In the genomic region with DNA sequence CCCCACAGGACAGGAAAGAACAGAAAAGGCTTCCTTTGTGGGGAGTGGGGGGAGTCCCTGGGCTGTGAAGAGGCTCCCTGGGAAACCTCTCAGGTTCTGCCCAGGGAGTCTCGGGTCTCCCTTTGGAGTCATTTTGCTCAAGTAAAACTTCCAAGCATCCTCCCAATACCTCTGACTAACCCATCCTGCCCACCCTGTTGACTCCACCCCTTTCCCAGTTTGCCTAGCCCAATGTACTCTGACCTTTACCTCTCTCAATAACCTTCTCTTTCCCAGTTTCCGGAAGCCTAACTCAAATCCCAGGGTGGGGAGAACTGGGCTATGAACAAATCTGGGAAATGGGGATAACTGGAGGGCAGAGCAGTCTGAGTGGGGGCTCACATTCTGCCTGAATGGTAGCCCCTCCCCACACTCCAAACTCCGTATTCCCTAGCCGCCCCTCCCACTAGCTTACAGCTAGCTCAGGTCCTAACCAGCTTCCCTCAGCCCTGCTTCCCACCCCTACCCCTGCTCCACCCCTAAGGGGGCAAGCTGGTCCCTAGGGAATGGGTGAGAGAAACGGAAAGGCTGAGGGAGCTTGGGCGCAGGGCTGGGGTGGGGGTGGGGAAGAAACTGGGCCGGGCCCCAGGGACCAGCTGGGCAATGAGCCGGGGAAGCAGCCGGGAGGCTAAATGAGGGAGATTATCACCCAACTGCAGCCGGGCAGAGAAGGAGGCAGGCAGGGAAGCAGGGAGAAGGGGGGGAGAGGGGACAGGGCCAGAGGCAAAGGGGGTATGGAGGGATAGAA, we compare ENCODE assay signal across 8 mouse cellular contexts. TPM values are rescaled to one million over a fixed set of nuclear protein-coding genes. Genes with fewer than 3 reads are reported as not detected.
A peak's percentile ranks its signal among the peaks of the same experiment; 100 is the strongest.
DNase-seq lines count a peak whose midpoint lies in the region; ATAC-seq and TF ChIP-seq lines count a peak whose summit lies in the region.

No protein-coding gene starts in this region.

- WGBS in hindbrain, postnatal 0 days = 8% methylated on average over 10 of the region's 10 CpGs
- 4% methylated on average over 10 of the region's 10 CpGs for WGBS in midbrain, embryonic 16.5 days

- intact Hi-C loops in gastrocnemius, adult 2 months (cut with DNase I) = loop anchor here (5.0 kb wide), 1 partner anchor 105 kb away; no protein-coding TSS in a partner anchor

- DNase-seq in gastrocnemius, adult 2 months = peak; percentile 48
- no peak for DNase-seq in gastrocnemius, postnatal 4 days (ENCODE audit: low spot score in 2 of 2)
- peak; percentile 83 for DNase-seq in brain, embryonic 14.5 days (ENCODE audit: low read depth)
- DNase-seq in hindbrain, postnatal 0 days (ENCODE audit: low spot score) = peak; percentile 48
- DNase-seq in left cerebral cortex, adult 18-20 months (ENCODE audit: low spot score in 2 of 2) = no peak
- no peak for DNase-seq in adrenal gland, postnatal 25 days
- no peak for DNase-seq in spleen, adult 12 weeks (ENCODE audit: low spot score)

- peak overlapping the region; percentile 19 for H3K4me3 ChIP-seq in gastrocnemius, adult 2 months
- no peak overlapping the region for H3K4me3 ChIP-seq in hindbrain, postnatal 0 days (ENCODE audit: low read length)
- no peak overlapping the region for H3K4me3 ChIP-seq in midbrain, embryonic 16.5 days (ENCODE audit: low read depth, low read length)

- H3K9ac ChIP-seq in hindbrain, postnatal 0 days (replicated peaks; ENCODE audit: low read length) = no peak overlapping the region
- peak overlapping the region; percentile 39; the same call in 1 of the 2 replicates for H3K9ac ChIP-seq in midbrain, embryonic 16.5 days (ENCODE audit: low read depth, low read length)

- H3K36me3 ChIP-seq in hindbrain, postnatal 0 days (ENCODE audit: insufficient read depth, low read length) = no peaks in the 10 kb centered on the region
- no peaks in the 10 kb centered on the region for H3K36me3 ChIP-seq in midbrain, embryonic 16.5 days (ENCODE audit: control insufficient read depth, insufficient read depth, low read length)

- H3K4me1 ChIP-seq in hindbrain, postnatal 0 days (ENCODE audit: insufficient read depth, low read length) = peaks cover 51% of the 10 kb centered on the region
- H3K4me1 ChIP-seq in midbrain, embryonic 16.5 days (ENCODE audit: control insufficient read depth, insufficient read depth, low read length) = peaks cover 75% of the 10 kb centered on the region

- H3K9me3 ChIP-seq in hindbrain, postnatal 0 days (ENCODE audit: low read length) = no peaks in the 10 kb centered on the region
- H3K9me3 ChIP-seq in midbrain, embryonic 16.5 days (replicated peaks; ENCODE audit: control insufficient read depth, low read length, poor library complexity, severe bottlenecking) = no peaks in the 10 kb centered on the region

- TF ChIP-seq CTCF in gastrocnemius, adult 2 months (IDR thresholded peaks at IDR 0.05) = no peak
- no peak for TF ChIP-seq CTCF in brain, embryonic 14.5 days (IDR thresholded peaks at IDR 0.05; ENCODE audit: borderline replicate concordance, extremely low read depth, insufficient read depth, insufficient read length)
- no peak for TF ChIP-seq CTCF in hindbrain, postnatal 0 days (IDR thresholded peaks at IDR 0.05; ENCODE audit: low read depth)

- H3K27me3 ChIP-seq in hindbrain, postnatal 0 days (ENCODE audit: insufficient read depth, low read length) = peaks cover 22% of the 10 kb centered on the region
- no peaks in the 10 kb centered on the region; the same call in 1 of the 2 replicates for H3K27me3 ChIP-seq in midbrain, embryonic 16.5 days (ENCODE audit: control insufficient read depth, insufficient read depth, low read depth, low read length)

- no peak for TF ChIP-seq POLR2A in brain, embryonic 14.5 days (IDR thresholded peaks at IDR 0.05; ENCODE audit: borderline replicate concordance, extremely low read depth, insufficient read depth, insufficient read length, poor library complexity, severe bottlenecking)

- ATAC-seq in hindbrain, postnatal 0 days = 0 out of 2 replicates have a peak, but pooled peaks have one; percentile 0
- no peak for ATAC-seq in midbrain, embryonic 16.5 days

- peak overlapping the region; percentile 33 for H3K4me2 ChIP-seq in hindbrain, postnatal 0 days (ENCODE audit: low read depth, low read length)
- peak overlapping the region; percentile 77 for H3K4me2 ChIP-seq in midbrain, embryonic 16.5 days (ENCODE audit: low read length)

- no peak overlapping the region for H3K27ac ChIP-seq in gastrocnemius, adult 2 months
- H3K27ac ChIP-seq in hindbrain, postnatal 0 days = no peak overlapping the region
- peak overlapping the region; percentile 81 for H3K27ac ChIP-seq in midbrain, embryonic 16.5 days (ENCODE audit: low read length)

RNA-seq across cellular contexts. Expression of a gene that starts 2.8 kb away (rescaled TPM):
- total RNA-seq in gastrocnemius, adult 2 months (2021) = not detected
- under 1 TPM in 1 of 2 experiments, not detected in 1; 0.13 TPM for total RNA-seq in gastrocnemius, postnatal 4 days (2021)
- polyA plus RNA-seq in brain, embryonic 14.5 days (2012; rRNA removed) = 23.3 and 41.3 TPM in 2 replicates
- 71.4 and 74.1 TPM in 2 replicates for total RNA-seq in hindbrain, postnatal 0 days (2014; rRNA removed)
- polyA plus RNA-seq in hindbrain, postnatal 0 days (2015; fragmentation: Nextera tagmentation; extraction: Ambion mirVana) = 17.0 and 21.0 TPM in 2 replicates
- 45.4 and 54.8 TPM in 2 replicates for polyA plus RNA-seq in midbrain, embryonic 16.5 days (2015; fragmentation: Nextera tagmentation; extraction: Ambion mirVana)
- 10 to 100 TPM; 16.2 to 19.6 TPM for total RNA-seq in left cerebral cortex, adult 18-20 months (2021)
- total RNA-seq in adrenal gland, postnatal 25 days (2021) = 4.8 and 6.9 TPM in 2 replicates

RNA-seq across cellular contexts. Expression of a gene that starts 11.7 kb away (rescaled TPM):
- total RNA-seq in gastrocnemius, adult 2 months (2021) = 10 to 100 TPM; 41.1 to 42.7 TPM
- 10 to 100 TPM; 43.5 to 49.3 TPM for total RNA-seq in gastrocnemius, postnatal 4 days (2021)
- polyA plus RNA-seq in brain, embryonic 14.5 days (2012; rRNA removed) = 98.7 and 144 TPM in 2 replicates
- 88.0 and 96.8 TPM in 2 replicates for total RNA-seq in hindbrain, postnatal 0 days (2014; rRNA removed)
- 59.9 and 63.1 TPM in 2 replicates for polyA plus RNA-seq in hindbrain, postnatal 0 days (2015; fragmentation: Nextera tagmentation; extraction: Ambion mirVana)
- polyA plus RNA-seq in midbrain, embryonic 16.5 days (2015; fragmentation: Nextera tagmentation; extraction: Ambion mirVana) = 79.7 and 81.3 TPM in 2 replicates
- 10 to 100 TPM; 67.1 to 70.4 TPM for total RNA-seq in left cerebral cortex, adult 18-20 months (2021)
- 78.5 and 82.3 TPM in 2 replicates for total RNA-seq in adrenal gland, postnatal 25 days (2021)

RNA-seq across cellular contexts. Expression of a gene that starts 31.6 kb away (rescaled TPM):
- total RNA-seq in gastrocnemius, adult 2 months (2021) = 1 to 10 TPM; 3.0 to 6.2 TPM
- total RNA-seq in gastrocnemius, postnatal 4 days (2021) = 10 to 100 TPM; 47.6 to 51.6 TPM
- 71.7 and 78.3 TPM in 2 replicates for polyA plus RNA-seq in brain, embryonic 14.5 days (2012; rRNA removed)
- 155 and 173 TPM in 2 replicates for total RNA-seq in hindbrain, postnatal 0 days (2014; rRNA removed)
- polyA plus RNA-seq in hindbrain, postnatal 0 days (2015; fragmentation: Nextera tagmentation; extraction: Ambion mirVana) = 55.3 and 55.8 TPM in 2 replicates
- polyA plus RNA-seq in midbrain, embryonic 16.5 days (2015; fragmentation: Nextera tagmentation; extraction: Ambion mirVana) = 34.8 and 37.5 TPM in 2 replicates
- total RNA-seq in left cerebral cortex, adult 18-20 months (2021) = 10 to 100 TPM; 87.2 to 93.6 TPM
- total RNA-seq in adrenal gland, postnatal 25 days (2021) = 46.9 and 50.1 TPM in 2 replicates

RNA-seq across cellular contexts. Expression of a gene that starts 31.9 kb away (rescaled TPM):
- not detected for total RNA-seq in gastrocnemius, adult 2 months (2021)
- total RNA-seq in gastrocnemius, postnatal 4 days (2021) = under 1 TPM; 0.78 to 0.93 TPM
- polyA plus RNA-seq in brain, embryonic 14.5 days (2012; rRNA removed) = 46.9 and 57.2 TPM in 2 replicates
- 52.7 and 69.3 TPM in 2 replicates for total RNA-seq in hindbrain, postnatal 0 days (2014; rRNA removed)
- 33.9 and 36.4 TPM in 2 replicates for polyA plus RNA-seq in hindbrain, postnatal 0 days (2015; fragmentation: Nextera tagmentation; extraction: Ambion mirVana)
- polyA plus RNA-seq in midbrain, embryonic 16.5 days (2015; fragmentation: Nextera tagmentation; extraction: Ambion mirVana) = 52.0 and 56.7 TPM in 2 replicates
- 100 to 1,000 TPM in 1 of 2 experiments, 10 to 100 TPM in 1; 93.8 to 107 TPM for total RNA-seq in left cerebral cortex, adult 18-20 months (2021)
- 2.8 and 4.1 TPM in 2 replicates for total RNA-seq in adrenal gland, postnatal 25 days (2021)

RNA-seq across cellular contexts. Expression of a gene that starts 58.8 kb away (rescaled TPM):
- total RNA-seq in gastrocnemius, adult 2 months (2021) = 10 to 100 TPM; 28.4 to 41.4 TPM
- total RNA-seq in gastrocnemius, postnatal 4 days (2021) = 100 to 1,000 TPM; 203 to 213 TPM
- 54.3 and 57.6 TPM in 2 replicates for polyA plus RNA-seq in brain, embryonic 14.5 days (2012; rRNA removed)
- total RNA-seq in hindbrain, postnatal 0 days (2014; rRNA removed) = 52.4 and 62.4 TPM in 2 replicates
- polyA plus RNA-seq in hindbrain, postnatal 0 days (2015; fragmentation: Nextera tagmentation; extraction: Ambion mirVana) = 22.7 and 23.9 TPM in 2 replicates
- polyA plus RNA-seq in midbrain, embryonic 16.5 days (2015; fragmentation: Nextera tagmentation; extraction: Ambion mirVana) = 23.1 and 24.2 TPM in 2 replicates
- 10 to 100 TPM; 26.6 to 29.6 TPM for total RNA-seq in left cerebral cortex, adult 18-20 months (2021)
- total RNA-seq in adrenal gland, postnatal 25 days (2021) = 83.1 and 107 TPM in 2 replicates

Comparison
In these comparisons a context has a peak if more than half of its experiments do, and no peak if none do; other contexts are left out.
1. DNase-seq: peak in gastrocnemius, adult 2 months (single experiment), brain, embryonic 14.5 days (single experiment) and hindbrain, postnatal 0 days (single experiment); none in gastrocnemius, postnatal 4 days (0 of 2), left cerebral cortex, adult 18-20 months (0 of 2), adrenal gland, postnatal 25 days (single experiment) and spleen, adult 12 weeks (single experiment).